ENCODE assay signal across 12 mouse cellular contexts in genomic region chr12:111437222-111437900, GRCm38 (mm10). TPM values are rescaled to one million over a fixed set of nuclear protein-coding genes. Genes with fewer than 3 reads are reported as not detected.
DNase-seq lines count a peak whose midpoint lies in the region; ATAC-seq lines count a peak whose summit lies in the region.
"Had no signal": no experiment of that assay in that cellular context is flagged by ENCODE, and none has a peak within 500 bp of the region (broad histone marks: within the 10 kb centered on the region; RNA-seq: fewer than 3 reads in every experiment).

No protein-coding gene starts in this region.

- no peak overlapping the region for H3K4me2 ChIP-seq in kidney, embryonic 15.5 days
- H3K4me2 ChIP-seq in liver, embryonic 16.5 days (ENCODE audit: low read depth, low read length): no peak overlapping the region
- H3K4me2 ChIP-seq in forebrain, embryonic 11.5 days (ENCODE audit: low read depth, low read length, severe bottlenecking): no peak overlapping the region
- H3K4me2 ChIP-seq: forebrain, embryonic 13.5 days; neural tube, embryonic 13.5 days had no signal

- peaks cover 58% of the 10 kb centered on the region for H3K4me1 ChIP-seq in kidney, embryonic 15.5 days
- peaks cover 20% of the 10 kb centered on the region for H3K4me1 ChIP-seq in brown adipose tissue, adult 24 weeks (ENCODE audit: control insufficient read depth, insufficient read depth, insufficient read length, low read length)
- H3K4me1 ChIP-seq in liver, embryonic 16.5 days (ENCODE audit: control insufficient read depth, low read depth, low read length): peaks cover 83% of the 10 kb centered on the region
- H3K4me1 ChIP-seq in forebrain, embryonic 11.5 days (replicated peaks; ENCODE audit: control insufficient read depth, insufficient read depth, low read length): no peaks in the 10 kb centered on the region; the same call in 1 of the 2 replicates

- no peaks in the 10 kb centered on the region for H3K9me3 ChIP-seq in kidney, embryonic 15.5 days (replicated peaks)
- no peaks in the 10 kb centered on the region for H3K9me3 ChIP-seq in liver, embryonic 16.5 days (replicated peaks; ENCODE audit: control insufficient read depth, low read length)
- no peaks in the 10 kb centered on the region for H3K9me3 ChIP-seq in forebrain, embryonic 11.5 days (ENCODE audit: control insufficient read depth, low read length)
- H3K9me3 ChIP-seq: forebrain, embryonic 13.5 days; neural tube, embryonic 13.5 days had no signal

- H3K27me3 ChIP-seq in kidney, embryonic 15.5 days: peaks cover 31% of the 10 kb centered on the region
- no peaks in the 10 kb centered on the region for H3K27me3 ChIP-seq in liver, embryonic 16.5 days (ENCODE audit: control insufficient read depth, insufficient read depth, low read depth, low read length)
- H3K27me3 ChIP-seq in forebrain, embryonic 11.5 days (ENCODE audit: control insufficient read depth, insufficient read depth, low read length): peaks cover 9% of the 10 kb centered on the region

- no peak for ATAC-seq in kidney, embryonic 15.5 days (replicated peaks; ENCODE audit: low FRiP score)
- no peak for ATAC-seq in liver, embryonic 16.5 days (ENCODE audit: low read depth)
- ATAC-seq in forebrain, embryonic 11.5 days (replicated peaks; ENCODE audit: low FRiP score): no peak
- ATAC-seq: CD4-positive, CD25-positive, alpha-beta regulatory T cell, adult 4 months; forebrain, embryonic 13.5 days; hindbrain, embryonic 16.5 days had no signal

- 76% methylated on average over 5 of the region's 5 CpGs for WGBS in kidney, embryonic 15.5 days
- WGBS in liver, embryonic 16.5 days (ENCODE audit: insufficient replicate concordance): 25% methylated on average over 5 of the region's 5 CpGs
- 77% methylated on average over 5 of the region's 5 CpGs for WGBS in forebrain, embryonic 11.5 days

- no peak overlapping the region for H3K9ac ChIP-seq in kidney, embryonic 15.5 days
- no peak overlapping the region for H3K9ac ChIP-seq in liver, embryonic 16.5 days (ENCODE audit: low read depth, low read length)
- H3K9ac ChIP-seq in forebrain, embryonic 11.5 days (ENCODE audit: low read length): no peak overlapping the region
- H3K9ac ChIP-seq: forebrain, embryonic 13.5 days; neural tube, embryonic 13.5 days had no signal

- H3K4me3 ChIP-seq in kidney, embryonic 15.5 days (replicated peaks): no peak overlapping the region
- no peak overlapping the region for H3K4me3 ChIP-seq in brown adipose tissue, adult 24 weeks (ENCODE audit: insufficient read depth, low read depth, low read length)
- H3K4me3 ChIP-seq in liver, embryonic 16.5 days (ENCODE audit: low read depth, low read length): no peak overlapping the region
- H3K4me3 ChIP-seq in forebrain, embryonic 11.5 days (ENCODE audit: low read depth, low read length): no peak overlapping the region
- H3K4me3 ChIP-seq: forebrain, embryonic 13.5 days; neural tube, embryonic 13.5 days had no signal

- intact Hi-C loops in left cerebral cortex, postnatal 10 days (cut with DNase I): no loop called here

- no peaks in the 10 kb centered on the region for H3K36me3 ChIP-seq in kidney, embryonic 15.5 days
- no peaks in the 10 kb centered on the region for H3K36me3 ChIP-seq in liver, embryonic 16.5 days (ENCODE audit: control insufficient read depth, insufficient read depth)
- no peaks in the 10 kb centered on the region for H3K36me3 ChIP-seq in forebrain, embryonic 11.5 days (ENCODE audit: control insufficient read depth, insufficient read depth, low read length)
- H3K36me3 ChIP-seq: neural tube, embryonic 13.5 days had no signal

- H3K27ac ChIP-seq in kidney, embryonic 15.5 days: peak overlapping the region; percentile 50
- peak overlapping the region; percentile 64 for H3K27ac ChIP-seq in brown adipose tissue, adult 24 weeks (replicated peaks; ENCODE audit: low read depth, low read length)
- peak overlapping the region; percentile 66 for H3K27ac ChIP-seq in liver, embryonic 16.5 days (ENCODE audit: low read length)
- no peak overlapping the region for H3K27ac ChIP-seq in forebrain, embryonic 11.5 days (ENCODE audit: low read depth, low read length)
- H3K27ac ChIP-seq: forebrain, embryonic 13.5 days; neural tube, embryonic 13.5 days had no signal

- DNase-seq in kidney, adult 9 months: no peak
- peak; percentile 27 for DNase-seq in R1 (ENCODE audit: low read depth, low spot score)
- DNase-seq in right cerebral cortex, postnatal 4 days: no peak
- no peak for DNase-seq in forebrain, embryonic 11.5 days (ENCODE audit: low spot score)
- no peak for DNase-seq in left cerebral cortex, postnatal 10 days (ENCODE audit: extremely low spot score in 1 of 2, low spot score in 2 of 2)

RNA-seq across cellular contexts. Expression of gene Tnfaip2, which starts 4.9 kb away (rescaled TPM):
- 19.5 and 22.9 TPM in 2 replicates for polyA plus RNA-seq in kidney, embryonic 15.5 days (2015; fragmentation: Nextera tagmentation; extraction: Ambion mirVana)
- 3.3 and 3.6 TPM in 2 replicates for polyA plus RNA-seq in brown adipose tissue, adult 24 weeks (2012; ENCODE audit: insufficient read depth, insufficient read length, missing spikeins)
- polyA plus RNA-seq in liver, embryonic 16.5 days (2015; fragmentation: Nextera tagmentation; extraction: Ambion mirVana): 71.9 and 77.2 TPM in 2 replicates
- polyA plus RNA-seq in forebrain, embryonic 11.5 days (2014; fragmentation: Nextera tagmentation; extraction: Ambion mirVana): 1.5 and 2.0 TPM in 2 replicates
- under 1 TPM; 0.61 to 0.81 TPM for total RNA-seq in left cerebral cortex, postnatal 10 days (2021)
- polyA plus RNA-seq: CD4-positive, CD25-positive, alpha-beta regulatory T cell, adult 4 months had no signal

RNA-seq across cellular contexts. Expression of gene Exoc3l4, which starts 20.5 kb away (rescaled TPM):
- polyA plus RNA-seq in kidney, embryonic 15.5 days (2015; fragmentation: Nextera tagmentation; extraction: Ambion mirVana): 16.8 and 17.8 TPM in 2 replicates
- polyA plus RNA-seq in brown adipose tissue, adult 24 weeks (2012; ENCODE audit: insufficient read depth, insufficient read length, missing spikeins): not detected in 2 replicates
- polyA plus RNA-seq in liver, embryonic 16.5 days (2015; fragmentation: Nextera tagmentation; extraction: Ambion mirVana): 23.4 and 28.5 TPM in 2 replicates
- 3.0 and 3.3 TPM in 2 replicates for polyA plus RNA-seq in forebrain, embryonic 11.5 days (2014; fragmentation: Nextera tagmentation; extraction: Ambion mirVana)
- 1 to 10 TPM; 1.1 to 1.7 TPM for total RNA-seq in left cerebral cortex, postnatal 10 days (2021)
- polyA plus RNA-seq: CD4-positive, CD25-positive, alpha-beta regulatory T cell, adult 4 months had no signal

RNA-seq across cellular contexts. Expression of gene Lbhd2, which starts 30.8 kb away (rescaled TPM):
- 5.5 and 7.0 TPM in 2 replicates for polyA plus RNA-seq in kidney, embryonic 15.5 days (2015; fragmentation: Nextera tagmentation; extraction: Ambion mirVana)
- not detected in 2 replicates for polyA plus RNA-seq in brown adipose tissue, adult 24 weeks (2012; ENCODE audit: insufficient read depth, insufficient read length, missing spikeins)
- not detected in 2 replicates for polyA plus RNA-seq in liver, embryonic 16.5 days (2015; fragmentation: Nextera tagmentation; extraction: Ambion mirVana)
- polyA plus RNA-seq in forebrain, embryonic 11.5 days (2014; fragmentation: Nextera tagmentation; extraction: Ambion mirVana): not detected in 2 replicates
- total RNA-seq in left cerebral cortex, postnatal 10 days (2021): 1 to 10 TPM; 2.6 to 3.0 TPM
- polyA plus RNA-seq: CD4-positive, CD25-positive, alpha-beta regulatory T cell, adult 4 months; neural tube, embryonic 13.5 days had no signal

RNA-seq across cellular contexts. Expression of gene Gm266, which starts 48.3 kb away (rescaled TPM):
- 91.7 and 93.3 TPM in 2 replicates for polyA plus RNA-seq in kidney, embryonic 15.5 days (2015; fragmentation: Nextera tagmentation; extraction: Ambion mirVana)
- polyA plus RNA-seq in brown adipose tissue, adult 24 weeks (2012; ENCODE audit: insufficient read depth, insufficient read length, missing spikeins): not detected in 2 replicates
- 0.46 and 0.52 TPM in 2 replicates for polyA plus RNA-seq in liver, embryonic 16.5 days (2015; fragmentation: Nextera tagmentation; extraction: Ambion mirVana)
- polyA plus RNA-seq in forebrain, embryonic 11.5 days (2014; fragmentation: Nextera tagmentation; extraction: Ambion mirVana): 4.7 and 5.0 TPM in 2 replicates
- total RNA-seq in left cerebral cortex, postnatal 10 days (2021): 1 to 10 TPM; 4.0 TPM
- polyA plus RNA-seq: CD4-positive, CD25-positive, alpha-beta regulatory T cell, adult 4 months had no signal

RNA-seq across cellular contexts. Expression of gene Cdc42bpb, which starts 59.8 kb away (rescaled TPM):
- polyA plus RNA-seq in kidney, embryonic 15.5 days (2015; fragmentation: Nextera tagmentation; extraction: Ambion mirVana): 31.9 and 40.0 TPM in 2 replicates
- polyA plus RNA-seq in brown adipose tissue, adult 24 weeks (2012; ENCODE audit: insufficient read depth, insufficient read length, missing spikeins): 24.1 and 24.3 TPM in 2 replicates
- 8.1 and 10.1 TPM in 2 replicates for polyA plus RNA-seq in liver, embryonic 16.5 days (2015; fragmentation: Nextera tagmentation; extraction: Ambion mirVana)
- 42.7 and 44.0 TPM in 2 replicates for polyA plus RNA-seq in forebrain, embryonic 11.5 days (2014; fragmentation: Nextera tagmentation; extraction: Ambion mirVana)
- 100 to 1,000 TPM; 167 to 169 TPM for total RNA-seq in left cerebral cortex, postnatal 10 days (2021)
